Mouse (Mus musculus): Measurements from ENCODE around the gene 4930432K21Rik. TPM values are rescaled to one million over a fixed set of nuclear protein-coding genes. Genes with fewer than 3 reads are reported as not detected.

Gene 4930432K21Rik
- polyA plus RNA-seq, 2 experiments, result 0.19 TPM; not detected in 1

DNA sequence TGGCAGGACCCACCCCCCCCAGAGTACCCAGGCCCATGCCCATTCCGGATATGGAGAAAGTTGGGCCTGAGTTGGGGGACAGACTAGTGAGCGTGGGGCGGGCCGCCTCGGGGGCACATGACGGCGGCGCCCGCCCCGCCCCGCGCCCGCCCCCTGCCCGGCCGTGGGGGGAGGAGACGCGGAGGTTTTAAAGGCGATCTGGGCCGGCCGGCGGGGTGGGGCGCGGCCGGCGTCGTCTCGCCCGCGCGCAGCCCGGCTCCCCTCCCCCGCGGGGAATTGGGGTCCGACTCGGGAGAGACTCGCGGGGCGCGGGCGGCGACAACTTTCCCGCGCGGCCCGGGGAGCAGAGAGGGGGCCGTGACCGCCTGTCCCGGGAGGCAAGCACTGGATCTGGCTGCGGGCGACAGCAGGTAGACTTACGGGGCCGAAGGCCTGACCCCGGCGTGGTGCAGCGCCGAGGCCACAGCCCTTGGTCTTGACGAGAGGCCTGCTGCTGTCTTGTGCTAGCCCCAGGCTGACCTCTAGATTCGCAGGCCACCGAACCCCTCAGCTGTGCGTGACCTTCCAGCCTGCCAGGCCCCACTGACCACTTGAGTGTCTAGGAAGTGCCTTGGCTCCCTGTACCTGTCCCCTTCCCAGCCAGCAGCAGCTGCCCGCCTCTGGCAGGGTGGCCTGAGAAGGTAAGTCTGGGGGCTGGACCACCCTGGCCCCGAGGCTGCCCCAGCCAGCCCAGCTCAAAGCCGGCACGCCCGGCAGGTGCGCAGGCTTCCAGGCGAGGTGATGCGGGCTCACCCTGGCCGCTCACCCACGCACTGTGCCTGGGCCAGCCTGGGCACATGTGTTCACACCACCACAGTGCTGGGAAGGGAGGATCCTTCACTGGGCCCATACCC is 53.1 kb downstream of the 4930432K21Rik start:
- peaks cover 21% of the 10 kb centered on the region for H3K27me3 ChIP-seq (ENCODE audit: control insufficient read depth, insufficient read depth, low read length)
- peaks cover 3 to 29% of the 10 kb centered on the region in 2 experiments for H3K4me1 ChIP-seq (replicated peaks; ENCODE audit: control insufficient read depth in 2 of 2, insufficient read depth in 2 of 2, low read length in 1 of 2)
- H3K27ac ChIP-seq, result no peak overlapping the region
- H3K4me2 ChIP-seq (ENCODE audit: low read depth), result peak overlapping the region; percentile 66
- H3K9ac ChIP-seq (replicated peaks), result peak overlapping the region; percentile 59
- no peak for DNase-seq (ENCODE audit: low read depth in 3 of 3, low spot score in 3 of 3)
- H3K4me3 ChIP-seq (ENCODE audit: insufficient read depth in 1 of 2, low read depth in 2 of 2, low read length in 2 of 2), result peak overlapping the region; percentile 57 to 58
- WGBS (ENCODE audit: insufficient replicate concordance), result 2% methylated on average over 69 of the region's 70 CpGs
- 0 out of 2 replicates have a peak, but pooled peaks have one; percentile 9 for ATAC-seq (ENCODE audit: insufficient read depth)
- TF ChIP-seq CTCF (IDR thresholded peaks at IDR 0.05; ENCODE audit: low read depth) (no peak), EP300 (IDR thresholded peaks at IDR 0.05; ENCODE audit: low read depth) (no peak)
- no peaks in the 10 kb centered on the region for H3K36me3 ChIP-seq (replicated peaks; ENCODE audit: control insufficient read depth, insufficient read depth, low read depth)
- H3K9me3 ChIP-seq (ENCODE audit: control insufficient read depth, low read length), result no peaks in the 10 kb centered on the region

DNA sequence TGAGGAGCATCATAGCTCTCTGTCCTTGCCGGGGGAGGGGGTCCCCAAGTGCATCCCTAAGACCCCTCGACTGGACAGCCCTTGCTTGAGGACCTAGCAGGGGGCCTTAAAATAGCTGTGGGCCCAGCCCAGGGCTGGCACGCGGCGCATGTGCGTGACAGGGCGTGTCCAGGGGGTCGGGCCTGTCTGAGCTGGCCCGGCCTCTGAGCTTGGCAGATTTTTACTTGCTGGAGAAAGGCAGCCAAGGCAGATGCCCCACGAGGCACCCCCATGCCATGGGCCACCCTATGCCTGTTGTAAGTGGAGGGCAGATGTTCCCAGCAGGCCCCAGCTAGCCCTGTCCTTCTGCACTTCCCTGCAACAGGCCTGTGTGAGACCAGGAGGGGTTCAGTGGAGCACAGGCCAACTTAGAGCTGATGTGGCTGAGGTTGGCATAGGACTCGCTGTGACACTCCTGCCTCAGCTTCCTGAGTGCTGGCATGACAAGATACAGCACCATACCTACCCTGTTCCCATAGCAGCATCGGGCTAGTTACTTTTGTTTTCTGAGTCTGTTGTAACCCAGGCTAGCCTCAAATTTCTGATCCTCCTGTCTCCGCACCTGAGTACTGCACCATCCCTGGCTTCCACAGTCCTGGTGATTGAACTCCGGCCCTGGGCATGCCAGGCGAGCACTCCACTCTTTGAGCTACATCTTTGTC is 53.9 kb downstream of the 4930432K21Rik start:
- Histone ChIP-seq H3K27ac (no peak overlapping the region), H3K9ac (replicated peaks) (no peak overlapping the region), H3K4me3 (ENCODE audit: insufficient read depth in 1 of 2, low read depth in 2 of 2, low read length in 2 of 2) (peak overlapping the region; percentile 57 to 58), H3K36me3 (replicated peaks; ENCODE audit: control insufficient read depth, insufficient read depth, low read depth) (no peaks in the 10 kb centered on the region), H3K4me2 (ENCODE audit: low read depth) (peak overlapping the region; percentile 66), H3K9me3 (ENCODE audit: control insufficient read depth, low read length) (no peaks in the 10 kb centered on the region), H3K4me1 (replicated peaks; ENCODE audit: control insufficient read depth in 2 of 2, insufficient read depth in 2 of 2, low read length in 1 of 2) (peaks cover 3 to 29% of the 10 kb centered on the region in 2 experiments), H3K27me3 (ENCODE audit: control insufficient read depth, insufficient read depth, low read length) (peaks cover 21% of the 10 kb centered on the region)
- 24% methylated on average over 15 of the region's 15 CpGs for WGBS (ENCODE audit: insufficient replicate concordance)
- no peak for DNase-seq (ENCODE audit: low read depth in 3 of 3, low spot score in 3 of 3)
- no peak for ATAC-seq (ENCODE audit: insufficient read depth)
- TF ChIP-seq CTCF (IDR thresholded peaks at IDR 0.05; ENCODE audit: low read depth), result no peak
- TF ChIP-seq EP300 (IDR thresholded peaks at IDR 0.05; ENCODE audit: low read depth), result no peak

DNA sequence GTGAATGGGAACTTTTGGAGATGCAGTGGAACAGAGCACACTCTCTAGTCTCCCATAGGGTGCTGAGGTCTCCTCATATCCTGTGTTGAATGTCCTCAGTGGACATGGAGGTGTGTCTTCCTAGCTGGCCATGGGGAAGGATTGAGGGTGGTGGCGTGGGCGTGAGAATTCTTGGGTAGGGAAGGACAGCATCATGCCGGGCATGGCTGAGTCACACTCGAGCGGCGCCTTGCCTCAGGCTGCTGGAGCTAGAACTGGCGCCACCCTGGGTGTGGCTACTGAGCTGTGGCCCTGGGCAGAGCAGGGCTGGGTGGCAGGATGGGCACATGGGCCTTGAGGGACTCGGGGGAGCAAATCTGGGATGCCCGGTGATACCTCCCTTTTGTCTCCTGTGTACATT is 54.6 kb downstream of the 4930432K21Rik start:
- WGBS (ENCODE audit: insufficient replicate concordance), result 38% methylated on average over 9 of the region's 9 CpGs
- H3K27me3 ChIP-seq (ENCODE audit: control insufficient read depth, insufficient read depth, low read length), result peaks cover 21% of the 10 kb centered on the region
- ATAC-seq (ENCODE audit: insufficient read depth) (no peak), DNase-seq (ENCODE audit: low read depth in 3 of 3, low spot score in 3 of 3) (no peak)
- no peaks in the 10 kb centered on the region for H3K9me3 ChIP-seq (ENCODE audit: control insufficient read depth, low read length)
- peaks cover 3 to 29% of the 10 kb centered on the region in 2 experiments for H3K4me1 ChIP-seq (replicated peaks; ENCODE audit: control insufficient read depth in 2 of 2, insufficient read depth in 2 of 2, low read length in 1 of 2)
- peak overlapping the region; percentile 57 to 58; a peak in 3 of 4 replicates for H3K4me3 ChIP-seq (ENCODE audit: insufficient read depth in 1 of 2, low read depth in 2 of 2, low read length in 2 of 2)
- H3K9ac ChIP-seq (replicated peaks), result no peak overlapping the region
- H3K36me3 ChIP-seq (replicated peaks; ENCODE audit: control insufficient read depth, insufficient read depth, low read depth), result no peaks in the 10 kb centered on the region
- peak overlapping the region; percentile 66 for H3K4me2 ChIP-seq (ENCODE audit: low read depth)
- H3K27ac ChIP-seq, result no peak overlapping the region
- TF ChIP-seq CTCF (IDR thresholded peaks at IDR 0.05; ENCODE audit: low read depth) (no peak), EP300 (IDR thresholded peaks at IDR 0.05; ENCODE audit: low read depth) (no peak)

GRCm38 (mm10) chr8:84202938-84203917 is 55.4 kb downstream of the 4930432K21Rik start:
- DNase-seq (ENCODE audit: low read depth in 3 of 3, low spot score in 3 of 3), result no peak
- Histone ChIP-seq H3K4me1 (replicated peaks; ENCODE audit: control insufficient read depth in 2 of 2, insufficient read depth in 2 of 2, low read length in 1 of 2) (peaks cover 3 to 23% of the 10 kb centered on the region in 2 experiments), H3K36me3 (replicated peaks; ENCODE audit: control insufficient read depth, insufficient read depth, low read depth) (no peaks in the 10 kb centered on the region), H3K4me3 (ENCODE audit: insufficient read depth in 1 of 2, low read depth in 2 of 2, low read length in 2 of 2) (peak overlapping the region; percentile 31 to 41), H3K27me3 (ENCODE audit: control insufficient read depth, insufficient read depth, low read length) (peaks cover 21% of the 10 kb centered on the region), H3K9ac (replicated peaks) (peak overlapping the region; percentile 27; the same call in 1 of the 2 replicates), H3K4me2 (ENCODE audit: low read depth) (peak overlapping the region; percentile 66), H3K27ac (peak overlapping the region; percentile 20), H3K9me3 (ENCODE audit: control insufficient read depth, low read length) (no peaks in the 10 kb centered on the region)
- whole genome bisulfite sequencing (ENCODE audit: insufficient replicate concordance), result 4% methylated on average over 34 of the region's 34 CpGs
- TF ChIP-seq CTCF (IDR thresholded peaks at IDR 0.05; ENCODE audit: low read depth) (no peak), EP300 (IDR thresholded peaks at IDR 0.05; ENCODE audit: low read depth) (no peak)
- peak; percentile 27; the same call in 1 of the 2 replicates for ATAC-seq (ENCODE audit: insufficient read depth)
